Mouse (Mus musculus): Measurements from ENCODE around the gene Atf6b.

The Atf6b gene

GRCm38 (mm10) chr17:34627093-34627942 lies 19.6 kb upstream of the Atf6b start:
- DNase-seq: peak; percentile 89

GRCm38 (mm10) chr17:34627943-34628643 lies 18.9 kb upstream of the Atf6b start, which contains the start of gene Ppt2:
Gene Ppt2 (minus strand): TSS chr17:34628510.
- DNase-seq: peak; percentile 66

- no peak for DNase-seq
Measured at GRCm38 (mm10) chr17:34628644-34628967, 18.3 kb upstream of the Atf6b start.

- DNase-seq: peak; percentile 68
Measured at GRCm38 (mm10) chr17:34629221-34629751, 17.7 kb upstream of the Atf6b start, which contains the start of gene Prrt1. Gene Prrt1 (plus strand): TSS chr17:34629533.

GRCm38 (mm10) chr17:34629796-34630603 lies 16.9 kb upstream of the Atf6b start:
- DNase-seq: no peak

- DNase-seq: no peak
Measured at GRCm38 (mm10) chr17:34630761-34631301, 16.1 kb upstream of the Atf6b start.

GRCm38 (mm10) chr17:34631647-34632046 lies 15.3 kb upstream of the Atf6b start:
- DNase-seq: no peak

- DNase-seq: peak; percentile 85
Measured at GRCm38 (mm10) chr17:34632261-34632691, 14.7 kb upstream of the Atf6b start.

- no peak for DNase-seq
Measured at GRCm38 (mm10) chr17:34635671-34636070, 11.3 kb upstream of the Atf6b start.

GRCm38 (mm10) chr17:34637459-34637858 lies 9.5 kb upstream of the Atf6b start:
- DNase-seq: no peak

- no peak for DNase-seq
Measured at GRCm38 (mm10) chr17:34639461-34640255, 7.3 kb upstream of the Atf6b start.

- DNase-seq: no peak
Measured at GRCm38 (mm10) chr17:34640778-34641601, 6.0 kb upstream of the Atf6b start.

GRCm38 (mm10) chr17:34641945-34642344 lies 5.0 kb upstream of the Atf6b start:
- DNase-seq: no peak

GRCm38 (mm10) chr17:34643379-34643778 lies 3.6 kb upstream of the Atf6b start:
- DNase-seq: no peak

- DNase-seq: no peak
Measured at GRCm38 (mm10) chr17:34643944-34644343, 3.0 kb upstream of the Atf6b start.

GRCm38 (mm10) chr17:34644608-34645007 lies 2.3 kb upstream of the Atf6b start, which contains the start of gene Fkbpl:
Gene Fkbpl (plus strand): TSS chr17:34644764.
- peak; percentile 95 for DNase-seq

GRCm38 (mm10) chr17:34645256-34645829 lies 1.6 kb upstream of the Atf6b start:
- no peak for DNase-seq

- no peak for DNase-seq
Measured at GRCm38 (mm10) chr17:34645831-34646511, 975 bp upstream of the Atf6b start.

- DNase-seq: no peak
Measured at GRCm38 (mm10) chr17:34648141-34648890, 1.4 kb downstream of the Atf6b start.

All from right cerebral cortex, postnatal 25 days (tissue).